Mouse (Mus musculus): Measurements from ENCODE around the gene Lipi.

Gene Lipi

GRCm38 (mm10) chr16:75585961-75586360 lies at the start of gene Lipi:
Gene Lipi, minus strand, starts transcription at chr16:75586061.
- DNase-seq (ENCODE audit: low spot score in 2 of 2), result no peak

- no peak for DNase-seq (ENCODE audit: low spot score in 2 of 2)
Measured at GRCm38 (mm10) chr16:75627862-75628261, 42.0 kb upstream of the Lipi start.

- DNase-seq (ENCODE audit: low spot score in 2 of 2), result peak in 1 of 2 experiments; percentile 27
Measured at GRCm38 (mm10) chr16:75617651-75618349, 31.9 kb upstream of the Lipi start.

GRCm38 (mm10) chr16:75612561-75612960 lies 26.7 kb upstream of the Lipi start:
- no peak for DNase-seq (ENCODE audit: low spot score in 2 of 2)

GRCm38 (mm10) chr16:75606415-75606814 lies 20.6 kb upstream of the Lipi start:
- no peak for DNase-seq (ENCODE audit: low spot score in 2 of 2)

- no peak for DNase-seq (ENCODE audit: low spot score in 2 of 2)
Measured at GRCm38 (mm10) chr16:75593501-75594183, 7.8 kb upstream of the Lipi start.

GRCm38 (mm10) chr16:75592671-75593500 lies 7.0 kb upstream of the Lipi start, which contains the start of gene Rbm11:
Gene Rbm11, plus strand, starts transcription at chr16:75592844.
- DNase-seq (ENCODE audit: low spot score in 2 of 2), result peak; percentile 53 to 82

- no peak for DNase-seq (ENCODE audit: low spot score in 2 of 2)
Measured at GRCm38 (mm10) chr16:75586466-75586865, 605 bp upstream of the Lipi start.

- no peak for DNase-seq (ENCODE audit: low spot score in 2 of 2)
Measured at GRCm38 (mm10) chr16:75582279-75582678, 3.6 kb downstream of the Lipi start.

GRCm38 (mm10) chr16:75562910-75563309 lies 23.0 kb downstream of the Lipi start:
- no peak for DNase-seq (ENCODE audit: low spot score in 2 of 2)

GRCm38 (mm10) chr16:75545310-75545709 lies 40.6 kb downstream of the Lipi start:
- no peak for DNase-seq (ENCODE audit: low spot score in 2 of 2)

- no peak for DNase-seq (ENCODE audit: low spot score in 2 of 2)
Measured at GRCm38 (mm10) chr16:75537784-75538565, 47.9 kb downstream of the Lipi start.

GRCm38 (mm10) chr16:75531705-75532104 lies 54.2 kb downstream of the Lipi start:
- DNase-seq (ENCODE audit: low spot score in 2 of 2), result no peak

- no peak for DNase-seq (ENCODE audit: low spot score in 2 of 2)
Measured at GRCm38 (mm10) chr16:75496568-75496967, 89.3 kb downstream of the Lipi start.
